Mouse (Mus musculus): ENCODE measurements around the gene Ss18l2. TPM values are rescaled to one million over a fixed set of nuclear protein-coding genes. Genes with fewer than 3 reads are reported as not detected.

Gene Ss18l2
- total RNA-seq, 1 experiment from 2014 or later = 44.9 TPM

GRCm38 (mm10) chr9:121704261-121704645, 5.9 kb upstream of the Ss18l2 start:
- DNase-seq = no peak

GRCm38 (mm10) chr9:121704646-121705625, 5.2 kb upstream of the Ss18l2 start, which contains the start of gene Sec22c:
Gene Sec22c (minus strand): TSS chr9:121705490.
- peak; percentile 91 for DNase-seq

- DNase-seq = no peak
Measured at GRCm38 (mm10) chr9:121706029-121706675, 4.0 kb upstream of the Ss18l2 start.

- no peak for DNase-seq
Measured at GRCm38 (mm10) chr9:121707801-121708200, 2.3 kb upstream of the Ss18l2 start.

- no peak for DNase-seq
Measured at GRCm38 (mm10) chr9:121708506-121709486, 1.3 kb upstream of the Ss18l2 start.

- no peak for DNase-seq
Measured at GRCm38 (mm10) chr9:121710584-121710975, 451 bp downstream of the Ss18l2 start.

- no peak for DNase-seq
Measured at GRCm38 (mm10) chr9:121717048-121717447, 6.9 kb downstream of the Ss18l2 start.

GRCm38 (mm10) chr9:121718070-121718705, 8.1 kb downstream of the Ss18l2 start:
- DNase-seq = no peak

GRCm38 (mm10) chr9:121718792-121719318, 8.7 kb downstream of the Ss18l2 start, which contains the start of gene Nktr:
Gene Nktr (plus strand): TSS chr9:121719169.
- peak; percentile 97 for DNase-seq

- peak; percentile 10 for DNase-seq
Measured at GRCm38 (mm10) chr9:121719347-121720331, 9.5 kb downstream of the Ss18l2 start.

GRCm38 (mm10) chr9:121740490-121740889, 30.4 kb downstream of the Ss18l2 start:
- DNase-seq = no peak

GRCm38 (mm10) chr9:121741168-121741567, 31.0 kb downstream of the Ss18l2 start:
- DNase-seq = no peak

GRCm38 (mm10) chr9:121744051-121744450, 33.9 kb downstream of the Ss18l2 start:
- no peak for DNase-seq

- DNase-seq = no peak
Measured at GRCm38 (mm10) chr9:121752774-121753173, 42.6 kb downstream of the Ss18l2 start.

GRCm38 (mm10) chr9:121754624-121755023, 44.5 kb downstream of the Ss18l2 start:
- no peak for DNase-seq

- no peak for DNase-seq
Measured at GRCm38 (mm10) chr9:121756785-121757184, 46.7 kb downstream of the Ss18l2 start.

- DNase-seq = no peak
Measured at GRCm38 (mm10) chr9:121757432-121757831, 47.3 kb downstream of the Ss18l2 start.

- no peak for DNase-seq
Measured at GRCm38 (mm10) chr9:121757835-121758814, 48.0 kb downstream of the Ss18l2 start.
